Mouse (Mus musculus): ENCODE measurements around the gene L3hypdh. TPM values are rescaled to one million over a fixed set of nuclear protein-coding genes. Genes with fewer than 3 reads are reported as not detected.

L3hypdh gene
- polyA plus RNA-seq, 1 experiment from 2014 or later, result 16.6 TPM

DNA sequence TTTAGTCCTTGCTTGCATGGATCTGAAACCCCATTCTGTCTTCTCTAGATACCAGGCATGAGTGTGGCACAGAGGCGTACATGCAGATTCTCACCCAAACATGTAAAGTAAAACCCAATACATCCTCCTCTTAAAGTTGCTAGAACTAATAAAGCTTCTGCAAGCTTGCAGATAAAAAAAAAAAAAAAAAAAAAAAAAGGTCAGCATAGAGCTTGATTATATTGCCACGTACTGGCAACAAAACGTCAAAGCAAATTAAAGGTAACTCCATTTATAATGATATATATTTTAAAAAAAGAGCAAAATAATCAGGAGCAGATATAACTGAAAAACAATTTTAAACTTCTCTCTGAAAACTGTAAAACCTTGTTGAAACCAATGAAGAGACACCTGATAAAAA, 44.0 kb downstream of the L3hypdh start:
- H3K4me1 ChIP-seq (ENCODE audit: control insufficient read depth, insufficient read depth, low read length), result no peaks in the 10 kb centered on the region
- no peak overlapping the region for H3K9ac ChIP-seq (replicated peaks; ENCODE audit: low read depth, low read length)
- no peak overlapping the region for H3K4me2 ChIP-seq (ENCODE audit: low read depth, low read length)
- no peaks in the 10 kb centered on the region for H3K9me3 ChIP-seq (ENCODE audit: control insufficient read depth, low read length)
- H3K36me3 ChIP-seq (ENCODE audit: control insufficient read depth, insufficient read depth, low read length), result no peaks in the 10 kb centered on the region
- no peak overlapping the region for H3K4me3 ChIP-seq (ENCODE audit: low read depth, low read length)
- H3K27me3 ChIP-seq (ENCODE audit: control insufficient read depth, insufficient read depth, low read length), result no peaks in the 10 kb centered on the region
- ATAC-seq (ENCODE audit: low read depth), result no peak
- WGBS, result 93% methylated on average over 3 of the region's 3 CpGs
- no peak overlapping the region for H3K27ac ChIP-seq (ENCODE audit: low read depth, low read length)

- H3K4me1 ChIP-seq (ENCODE audit: control insufficient read depth, insufficient read depth, low read length), result no peaks in the 10 kb centered on the region
- H3K4me2 ChIP-seq (ENCODE audit: low read depth, low read length), result no peak overlapping the region
- H3K9me3 ChIP-seq (ENCODE audit: control insufficient read depth, low read length), result no peaks in the 10 kb centered on the region
- no peak for ATAC-seq (ENCODE audit: low read depth)
- 85% methylated on average over 8 of the region's 8 CpGs for WGBS
- H3K36me3 ChIP-seq (ENCODE audit: control insufficient read depth, insufficient read depth, low read length), result no peaks in the 10 kb centered on the region
- no peak overlapping the region for H3K27ac ChIP-seq (ENCODE audit: low read depth, low read length)
- no peak overlapping the region for H3K4me3 ChIP-seq (ENCODE audit: low read depth, low read length)
- H3K27me3 ChIP-seq (ENCODE audit: control insufficient read depth, insufficient read depth, low read length), result no peaks in the 10 kb centered on the region
- no peak overlapping the region for H3K9ac ChIP-seq (replicated peaks; ENCODE audit: low read depth, low read length)
Observed at GRCm38 (mm10) chr12:72039501-72039900, 45.7 kb downstream of the L3hypdh start.

DNA sequence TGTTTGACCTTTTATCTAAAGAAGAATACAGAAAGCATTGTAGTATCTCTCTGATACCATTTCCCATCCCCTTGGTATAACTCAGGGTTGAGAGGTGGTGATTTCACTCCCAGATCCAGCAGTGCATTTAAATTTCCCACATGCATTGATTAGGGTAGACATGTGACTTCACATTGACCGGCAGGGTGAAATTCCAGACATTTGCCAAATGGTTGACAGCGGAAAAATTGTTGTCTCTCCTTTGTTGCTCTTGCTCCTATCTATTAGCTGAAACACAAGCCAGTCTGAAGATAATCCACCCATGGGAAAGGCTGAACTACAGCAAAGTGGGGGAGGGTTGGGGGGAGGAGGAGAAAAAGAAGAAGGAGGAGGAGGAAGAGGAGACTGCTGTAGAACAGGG, 46.4 kb downstream of the L3hypdh start:
- no peak overlapping the region for H3K4me3 ChIP-seq (ENCODE audit: low read depth, low read length)
- no peaks in the 10 kb centered on the region for H3K36me3 ChIP-seq (ENCODE audit: control insufficient read depth, insufficient read depth, low read length)
- H3K4me2 ChIP-seq (ENCODE audit: low read depth, low read length), result no peak overlapping the region
- H3K27ac ChIP-seq (ENCODE audit: low read depth, low read length), result no peak overlapping the region
- no peaks in the 10 kb centered on the region for H3K4me1 ChIP-seq (ENCODE audit: control insufficient read depth, insufficient read depth, low read length)
- H3K9ac ChIP-seq (replicated peaks; ENCODE audit: low read depth, low read length), result no peak overlapping the region
- ATAC-seq (ENCODE audit: low read depth), result no peak
- no peaks in the 10 kb centered on the region for H3K27me3 ChIP-seq (ENCODE audit: control insufficient read depth, insufficient read depth, low read length)
- WGBS, result 74% methylated on average over 2 of the region's 2 CpGs
- no peaks in the 10 kb centered on the region for H3K9me3 ChIP-seq (ENCODE audit: control insufficient read depth, low read length)

DNA sequence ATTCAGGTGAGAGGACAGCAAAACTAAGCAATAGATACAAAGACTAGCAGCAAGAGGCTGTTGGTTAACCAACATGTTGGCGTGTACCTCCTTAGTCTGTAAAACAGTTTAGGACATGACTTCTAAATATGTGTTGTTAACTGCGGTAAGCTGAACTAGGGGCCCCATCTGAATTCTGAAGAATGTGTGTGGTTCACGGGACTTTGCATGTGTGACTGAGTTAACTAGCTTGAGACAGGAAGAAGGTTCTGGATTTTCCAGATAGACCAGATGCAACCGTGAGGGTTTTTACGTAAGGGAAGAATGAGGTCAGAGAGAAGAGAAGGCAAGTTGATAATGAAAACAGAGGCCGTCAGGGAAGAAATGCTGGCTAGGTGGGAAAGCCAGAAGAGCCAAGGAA, 48.2 kb downstream of the L3hypdh start:
- WGBS, result 93% methylated on average over 6 of the region's 6 CpGs
- no peaks in the 10 kb centered on the region for H3K36me3 ChIP-seq (ENCODE audit: control insufficient read depth, insufficient read depth, low read length)
- no peak overlapping the region for H3K27ac ChIP-seq (ENCODE audit: low read depth, low read length)
- H3K4me2 ChIP-seq (ENCODE audit: low read depth, low read length), result no peak overlapping the region
- no peaks in the 10 kb centered on the region for H3K9me3 ChIP-seq (ENCODE audit: control insufficient read depth, low read length)
- no peak for ATAC-seq (ENCODE audit: low read depth)
- no peaks in the 10 kb centered on the region for H3K4me1 ChIP-seq (ENCODE audit: control insufficient read depth, insufficient read depth, low read length)
- H3K27me3 ChIP-seq (ENCODE audit: control insufficient read depth, insufficient read depth, low read length), result no peaks in the 10 kb centered on the region
- H3K9ac ChIP-seq (replicated peaks; ENCODE audit: low read depth, low read length), result no peak overlapping the region
- H3K4me3 ChIP-seq (ENCODE audit: low read depth, low read length), result no peak overlapping the region

GRCm38 (mm10) chr12:72036097-72036661, 49.1 kb downstream of the L3hypdh start:
- Histone ChIP-seq H3K9me3 (ENCODE audit: control insufficient read depth, low read length) (no peaks in the 10 kb centered on the region), H3K27me3 (ENCODE audit: control insufficient read depth, insufficient read depth, low read length) (no peaks in the 10 kb centered on the region), H3K4me3 (ENCODE audit: low read depth, low read length) (no peak overlapping the region), H3K4me2 (ENCODE audit: low read depth, low read length) (no peak overlapping the region), H3K27ac (ENCODE audit: low read depth, low read length) (no peak overlapping the region), H3K36me3 (ENCODE audit: control insufficient read depth, insufficient read depth, low read length) (no peaks in the 10 kb centered on the region), H3K9ac (replicated peaks; ENCODE audit: low read depth, low read length) (no peak overlapping the region), H3K4me1 (ENCODE audit: control insufficient read depth, insufficient read depth, low read length) (no peaks in the 10 kb centered on the region)
- WGBS, result 81% methylated on average over 9 of the region's 9 CpGs
- no peak for ATAC-seq (ENCODE audit: low read depth)

DNA sequence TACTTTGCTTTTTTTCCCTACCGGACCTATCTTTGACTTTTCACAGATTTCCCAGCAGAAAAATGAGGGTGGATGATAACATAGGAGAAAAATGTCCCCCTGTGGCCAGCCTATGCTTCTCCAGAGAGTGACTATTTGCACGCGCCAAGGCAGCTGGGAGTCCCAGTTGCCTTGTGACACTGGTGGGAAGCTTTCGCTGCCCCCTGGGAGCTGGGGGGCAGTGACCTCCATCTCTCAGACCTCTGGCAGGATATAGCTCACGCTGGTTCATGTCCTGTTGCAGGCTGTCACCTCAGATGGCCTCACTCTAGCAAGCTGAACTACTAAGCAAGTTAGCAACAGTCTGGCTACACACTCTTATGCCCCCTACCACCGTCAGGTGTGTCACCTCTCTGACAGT, 53.4 kb downstream of the L3hypdh start:
- Histone ChIP-seq H3K4me2 (ENCODE audit: low read depth, low read length) (no peak overlapping the region), H3K27ac (ENCODE audit: low read depth, low read length) (no peak overlapping the region), H3K4me1 (ENCODE audit: control insufficient read depth, insufficient read depth, low read length) (no peaks in the 10 kb centered on the region), H3K36me3 (ENCODE audit: control insufficient read depth, insufficient read depth, low read length) (no peaks in the 10 kb centered on the region), H3K9ac (replicated peaks; ENCODE audit: low read depth, low read length) (no peak overlapping the region), H3K9me3 (ENCODE audit: control insufficient read depth, low read length) (no peaks in the 10 kb centered on the region), H3K4me3 (ENCODE audit: low read depth, low read length) (no peak overlapping the region), H3K27me3 (ENCODE audit: control insufficient read depth, insufficient read depth, low read length) (no peaks in the 10 kb centered on the region)
- WGBS, result 87% methylated on average over 6 of the region's 6 CpGs
- ATAC-seq (ENCODE audit: low read depth), result no peak

GRCm38 (mm10) chr12:72031171-72031570, 54.1 kb downstream of the L3hypdh start:
- H3K9ac ChIP-seq (replicated peaks; ENCODE audit: low read depth, low read length), result no peak overlapping the region
- H3K4me3 ChIP-seq (ENCODE audit: low read depth, low read length), result no peak overlapping the region
- 79% methylated on average over 5 of the region's 5 CpGs for WGBS
- no peaks in the 10 kb centered on the region for H3K27me3 ChIP-seq (ENCODE audit: control insufficient read depth, insufficient read depth, low read length)
- ATAC-seq (ENCODE audit: low read depth), result no peak
- no peaks in the 10 kb centered on the region for H3K4me1 ChIP-seq (ENCODE audit: control insufficient read depth, insufficient read depth, low read length)
- no peak overlapping the region for H3K4me2 ChIP-seq (ENCODE audit: low read depth, low read length)
- no peaks in the 10 kb centered on the region for H3K36me3 ChIP-seq (ENCODE audit: control insufficient read depth, insufficient read depth, low read length)
- H3K27ac ChIP-seq (ENCODE audit: low read depth, low read length), result no peak overlapping the region
- H3K9me3 ChIP-seq (ENCODE audit: control insufficient read depth, low read length), result no peaks in the 10 kb centered on the region

GRCm38 (mm10) chr12:72025275-72025795, 59.9 kb downstream of the L3hypdh start:
- H3K9me3 ChIP-seq (ENCODE audit: control insufficient read depth, low read length), result no peaks in the 10 kb centered on the region
- no peaks in the 10 kb centered on the region for H3K4me1 ChIP-seq (ENCODE audit: control insufficient read depth, insufficient read depth, low read length)
- no peaks in the 10 kb centered on the region for H3K27me3 ChIP-seq (ENCODE audit: control insufficient read depth, insufficient read depth, low read length)
- ATAC-seq (ENCODE audit: low read depth), result no peak
- H3K27ac ChIP-seq (ENCODE audit: low read depth, low read length), result no peak overlapping the region
- H3K36me3 ChIP-seq (ENCODE audit: control insufficient read depth, insufficient read depth, low read length), result no peaks in the 10 kb centered on the region
- H3K4me3 ChIP-seq (ENCODE audit: low read depth, low read length), result no peak overlapping the region
- no peak overlapping the region for H3K9ac ChIP-seq (replicated peaks; ENCODE audit: low read depth, low read length)
- H3K4me2 ChIP-seq (ENCODE audit: low read depth, low read length), result no peak overlapping the region
- WGBS, result 46% methylated on average over 6 of the region's 6 CpGs

GRCm38 (mm10) chr12:72023572-72023971, 61.7 kb downstream of the L3hypdh start:
- H3K36me3 ChIP-seq (ENCODE audit: control insufficient read depth, insufficient read depth, low read length), result no peaks in the 10 kb centered on the region
- no peak overlapping the region for H3K9ac ChIP-seq (replicated peaks; ENCODE audit: low read depth, low read length)
- H3K4me3 ChIP-seq (ENCODE audit: low read depth, low read length), result no peak overlapping the region
- H3K9me3 ChIP-seq (ENCODE audit: control insufficient read depth, low read length), result no peaks in the 10 kb centered on the region
- no peak for ATAC-seq (ENCODE audit: low read depth)
- no peaks in the 10 kb centered on the region for H3K4me1 ChIP-seq (ENCODE audit: control insufficient read depth, insufficient read depth, low read length)
- 97% methylated on average over 5 of the region's 5 CpGs for WGBS
- no peak overlapping the region for H3K4me2 ChIP-seq (ENCODE audit: low read depth, low read length)
- H3K27ac ChIP-seq (ENCODE audit: low read depth, low read length), result no peak overlapping the region
- no peaks in the 10 kb centered on the region for H3K27me3 ChIP-seq (ENCODE audit: control insufficient read depth, insufficient read depth, low read length)

All from neural tube, embryonic 14.5 days (tissue).